Mouse (Mus musculus): ENCODE measurements around the gene BC024978.

The BC024978 gene

DNA sequence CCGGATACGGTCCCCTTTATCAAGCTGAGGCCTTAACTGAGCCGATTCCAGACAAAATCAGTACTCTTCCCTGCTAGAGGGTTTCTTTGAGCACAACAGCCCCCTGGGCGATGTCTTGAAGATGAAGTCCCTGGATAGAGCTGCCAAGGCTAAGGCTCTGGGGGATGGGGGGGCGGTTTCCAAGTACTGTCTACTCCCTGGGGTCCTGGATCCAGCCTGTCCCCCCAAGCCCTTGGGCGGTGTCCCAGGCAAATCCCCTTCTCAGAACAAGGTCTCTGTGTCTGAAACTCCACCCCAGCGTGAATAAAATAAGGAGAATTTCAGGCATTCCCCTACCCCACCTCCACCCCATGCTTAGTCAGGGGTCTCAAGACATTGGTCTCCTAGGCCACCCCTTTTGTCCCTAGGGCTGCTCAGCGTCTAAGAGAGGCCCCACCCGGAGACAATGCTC lies 63.7 kb downstream of the BC024978 start:
- DNase-seq (ENCODE audit: low read depth, low spot score), result no peak

DNA sequence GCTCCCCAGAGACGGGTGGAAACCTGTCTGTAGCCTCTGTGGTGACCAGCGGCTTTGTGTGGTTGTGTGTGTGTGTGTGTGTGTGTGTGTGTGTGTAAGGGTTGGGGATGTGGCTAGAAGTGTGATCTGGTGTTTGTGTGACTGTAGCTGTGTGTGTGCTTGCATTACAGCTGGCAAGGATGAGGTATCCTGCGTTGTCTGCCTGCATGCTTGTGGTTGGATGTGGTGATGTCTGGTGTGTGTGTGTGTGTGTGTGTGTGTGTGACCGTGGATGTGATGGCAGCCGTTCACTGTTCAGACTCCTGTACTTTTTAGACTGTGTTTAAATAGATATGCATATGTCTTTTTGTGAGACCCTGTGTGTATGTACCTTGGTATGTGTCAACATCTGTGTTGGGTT lies 64.2 kb downstream of the BC024978 start:
- no peak for DNase-seq (ENCODE audit: low read depth, low spot score)
